Mouse (Mus musculus) megakaryocyte, embryonic 14.5 days (primary cell): Measurements from ENCODE around the gene Chd2.

Source experiments
- FLI1 ChIP-seq: IDR thresholded peaks from 2 replicates; pipeline ENCODE4 v1.6.1; 2012; ENCODE audit warnings: low read length, inconsistent platforms, mixed read lengths
- GATA1 ChIP-seq: IDR thresholded peaks from 3 replicates; pipeline ENCODE4 v1.6.1; 2012; ENCODE audit warnings: mixed read lengths, low read length, inconsistent platforms, borderline replicate concordance

DNA sequence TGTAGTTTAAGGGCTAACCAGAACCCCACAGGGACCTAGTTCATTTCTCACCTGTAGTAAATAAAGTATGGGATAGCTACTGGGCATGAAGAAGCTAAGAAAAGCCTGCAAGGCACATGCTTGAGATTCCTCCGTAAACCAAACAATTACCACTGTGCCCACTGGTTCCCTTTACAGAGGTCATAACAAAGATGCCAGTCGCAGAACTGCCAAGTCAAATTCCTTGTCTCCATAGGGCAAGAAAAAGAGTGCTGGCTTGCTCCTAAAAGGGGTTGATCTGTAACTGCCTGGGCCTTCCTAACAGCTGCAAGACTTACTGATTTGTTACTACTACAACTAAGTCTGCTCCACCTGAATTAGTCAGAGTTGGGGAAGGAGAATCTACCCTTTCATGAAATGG lies 32.9 kb downstream of the Chd2 start:
- TF ChIP-seq GATA1 (no peak), FLI1 (no peak)
